Mouse (Mus musculus): ENCODE measurements at regions not wholly inside any gene's neighbourhood (a gene's known extent, or its start where the extent isn't known, plus 50 kb on each side); places are given as distances from the start of the nearest gene placed in this dataset.

DNA sequence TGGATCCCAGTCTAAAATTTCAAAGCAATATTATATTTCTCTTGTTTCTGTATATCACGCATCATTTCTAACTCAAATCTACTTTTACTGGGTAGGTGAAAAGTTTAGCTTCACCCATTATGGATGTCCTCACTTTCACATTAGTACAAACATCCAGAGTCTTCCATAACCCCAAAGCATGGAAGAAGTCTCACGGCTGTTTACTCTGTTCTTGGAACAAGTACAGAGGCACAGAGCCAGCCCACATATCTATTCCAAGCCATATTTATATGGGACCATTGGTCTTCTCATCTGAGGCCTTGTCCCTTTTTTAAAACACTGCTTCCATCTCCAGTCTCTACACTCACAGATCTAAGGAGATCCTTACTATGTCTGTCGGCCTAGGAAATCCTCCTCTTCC is 192.8 kb downstream of the Tm2d1 start:
- TF ChIP-seq ZNF384 (IDR thresholded peaks at IDR 0.05; ENCODE audit: low read depth, low read length) (no peak), MAFK (IDR thresholded peaks at IDR 0.05; ENCODE audit: insufficient read depth, low read depth, low read length) (no peak), HCFC1 (IDR thresholded peaks at IDR 0.05; ENCODE audit: borderline replicate concordance, insufficient read depth, low read length) (no peak), ZC3H11A (IDR thresholded peaks at IDR 0.05; ENCODE audit: borderline replicate concordance, low read depth, low read length) (no peak), CHD2 (IDR thresholded peaks at IDR 0.05; ENCODE audit: low read depth, low read length) (no peak)
